Mouse (Mus musculus) forebrain, postnatal 0 days (tissue): ENCODE data around the gene Sel1l3. TPM values are rescaled to one million over a fixed set of nuclear protein-coding genes. Genes with fewer than 3 reads are reported as not detected.

Source experiments
- ATAC-seq: fragments of 200-750 bp; cut with Nextera tagmentation; 2 replicates; pipeline ENCODE4 v1.8.0; 2017; ENCODE audit warnings: mild to moderate bottlenecking, moderate library complexity
- DNase-seq: peaks from one replicate; pipeline ENCODE4 v3.0.0-alpha.2; 2015
- H3K27ac ChIP-seq: fragments of 300-500 bp; sonication (generic); 2 replicates; pipeline ENCODE4 v1.5.1; 2014; ENCODE audit warnings: low read depth, mild to moderate bottlenecking, antibody characterized with exemption, low read length, moderate library complexity, mixed read lengths
- H3K27me3 ChIP-seq: fragments of 300-500 bp; sonication (generic); 2 replicates; pipeline ENCODE4 v1.6.1; 2014; ENCODE audit warnings: mild to moderate bottlenecking, low read length, mixed read lengths; ENCODE audit not compliant: insufficient read depth
- H3K36me3 ChIP-seq: fragments of 300-500 bp; sonication (generic); 2 replicates; pipeline ENCODE4 v1.6.1; 2014; ENCODE audit warnings: mild to moderate bottlenecking, moderate library complexity; ENCODE audit not compliant: insufficient read depth
- H3K4me1 ChIP-seq: fragments of 300-500 bp; sonication (generic); 2 replicates; pipeline ENCODE4 v1.6.1; 2014; ENCODE audit warnings: antibody characterized with exemption; ENCODE audit not compliant: insufficient read depth
- H3K4me2 ChIP-seq: fragments of 300-500 bp; sonication (generic); 2 replicates; pipeline ENCODE4 v1.6.1; 2014; ENCODE audit warnings: low read depth, mild to moderate bottlenecking, moderate library complexity
- H3K4me3 ChIP-seq: fragments of 300-500 bp; sonication (generic); 2 replicates; pipeline ENCODE4 v1.5.1; 2014; ENCODE audit warnings: low read depth, low read length, mixed read lengths
- H3K9ac ChIP-seq: fragments of 300-500 bp; sonication (generic); 2 replicates; pipeline ENCODE4 v1.6.1; 2014; ENCODE audit warnings: mild to moderate bottlenecking
- H3K9me3 ChIP-seq: fragments of 300-500 bp; sonication (generic); 2 replicates; pipeline ENCODE4 v1.6.1; 2016; ENCODE audit warnings: low read length
- CTCF ChIP-seq: sonication (generic); IDR thresholded peaks from 2 replicates; pipeline ENCODE4 v1.5.1; 2016; ENCODE audit warnings: antibody characterized with exemption, control low read depth, low read depth
- WGBS: fragments of 180-500 bp; shearing (Covaris S2); extraction: QIAGEN DNeasy Blood & Tissue Kit; methylation state at CpG from one replicate; pipeline ENCODE4 v1.1.7; 2014; 5-methylcytosine and 5-hydroxymethylcytosine counted together
- polyA plus RNA-seq: library from polyadenylated mRNA; unstranded; fragments of >200 nt; fragmentation: Nextera tagmentation; extraction: Ambion mirVana; gene quantifications from 2 replicates; pipeline ENCODE4 v1.2.1, GENCODE M21; 2015
- total RNA-seq: library from RNA; depleted of rRNA; stranded (reverse); fragments of >200 nt; gene quantifications from 2 replicates; pipeline ENCODE4 v1.2.3, GENCODE M21; 2014

Sel1l3 gene
- total and polyA plus RNA-seq, 2 experiments from 2014 or later = 6.2 to 28.8 TPM

DNA sequence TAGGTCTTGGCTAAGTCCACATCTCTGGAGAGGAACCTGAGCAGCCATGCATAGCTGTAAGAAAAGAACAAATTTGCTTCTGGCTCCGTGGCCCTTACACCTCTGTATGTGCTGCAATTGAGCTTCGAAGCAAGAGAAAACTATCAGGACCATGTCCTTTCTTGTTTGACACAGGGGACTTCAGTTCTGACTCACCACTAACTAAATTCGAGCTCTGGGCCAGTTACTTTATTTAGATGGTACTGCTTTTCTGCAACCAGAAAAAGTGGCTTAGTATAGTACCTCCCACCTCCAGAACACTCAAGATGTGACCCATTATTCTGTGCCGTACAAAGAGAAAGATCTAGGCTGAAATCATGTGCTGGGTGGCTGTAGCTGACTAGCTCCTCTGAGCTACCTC lies 66.3 kb downstream of the Sel1l3 start:
- H3K36me3 ChIP-seq = no peaks in the 10 kb centered on the region; the same call in 1 of the 2 replicates
- no peak overlapping the region for H3K4me2 ChIP-seq
- no peak overlapping the region for H3K27ac ChIP-seq
- H3K27me3 ChIP-seq = no peaks in the 10 kb centered on the region; the same call in 1 of the 2 replicates
- ATAC-seq (no peak), DNase-seq (no peak)
- H3K9me3 ChIP-seq = no peaks in the 10 kb centered on the region
- 0 out of 2 replicates have a peak, but pooled peaks cover 13% of the 10 kb centered on the region for H3K4me1 ChIP-seq
- 90% methylated on average over 4 of the region's 4 CpGs for WGBS
- H3K4me3 ChIP-seq = no peak overlapping the region
- TF ChIP-seq CTCF = no peak
- no peak overlapping the region for H3K9ac ChIP-seq

DNA sequence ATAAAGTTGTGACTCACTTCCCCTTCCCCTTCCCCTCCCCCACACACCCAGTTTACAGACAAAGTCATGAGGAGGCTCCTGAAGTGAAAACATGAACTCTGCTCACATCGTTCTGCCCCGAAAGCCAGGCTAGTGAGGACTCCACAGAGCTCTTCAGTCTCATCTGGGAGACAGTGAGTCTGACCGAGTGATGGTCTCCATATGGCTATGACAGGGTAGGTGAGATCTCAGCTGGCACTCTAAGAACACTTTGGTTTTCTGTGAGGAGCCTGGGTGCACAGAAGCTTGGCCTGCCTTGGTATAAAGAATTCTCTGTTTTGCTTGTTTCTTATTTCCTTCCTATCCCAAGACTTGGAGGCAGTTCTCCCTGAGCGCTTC lies 67.1 kb downstream of the Sel1l3 start:
- H3K4me1 ChIP-seq = 0 out of 2 replicates have a peak, but pooled peaks cover 6% of the 10 kb centered on the region
- DNase-seq (no peak), ATAC-seq (no peak)
- no peaks in the 10 kb centered on the region; the same call in 1 of the 2 replicates for H3K27me3 ChIP-seq
- H3K9ac ChIP-seq = no peak overlapping the region
- no peak overlapping the region for H3K4me3 ChIP-seq
- no peak overlapping the region for H3K27ac ChIP-seq
- 66% methylated on average over 4 of the region's 4 CpGs for WGBS
- no peaks in the 10 kb centered on the region; the same call in 1 of the 2 replicates for H3K36me3 ChIP-seq
- TF ChIP-seq CTCF = no peak
- H3K4me2 ChIP-seq = no peak overlapping the region
- no peaks in the 10 kb centered on the region for H3K9me3 ChIP-seq

DNA sequence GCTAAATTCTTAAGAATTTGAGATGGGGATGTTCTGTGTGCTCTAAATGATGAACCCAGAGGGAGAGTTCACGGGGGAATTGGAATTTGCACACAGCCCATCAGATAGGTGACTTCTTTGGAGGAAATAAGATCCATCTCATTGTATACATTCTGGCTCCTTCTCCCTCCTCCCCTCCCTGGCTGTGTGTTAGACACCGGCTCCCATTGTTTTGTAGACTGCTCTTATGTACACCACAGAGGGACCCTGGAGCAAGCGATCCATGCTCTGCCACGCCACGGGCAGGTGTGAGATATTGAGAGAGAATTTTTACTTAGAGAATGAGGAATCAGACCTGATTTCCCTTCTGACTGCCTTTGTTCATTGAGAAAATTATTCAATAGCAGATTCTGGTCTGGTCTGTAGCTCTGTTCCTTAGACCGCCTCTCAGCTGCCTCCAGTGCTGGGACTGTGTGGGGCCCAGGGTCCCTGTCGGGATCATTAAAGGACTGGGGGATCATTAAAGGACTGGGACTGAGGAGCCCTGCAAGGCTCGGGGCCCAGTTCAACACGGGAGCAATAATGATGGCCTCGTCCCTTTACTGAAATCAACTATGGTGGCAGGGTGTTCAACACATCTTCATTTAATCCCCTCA lies 67.6 kb downstream of the Sel1l3 start:
- no peak overlapping the region for H3K4me2 ChIP-seq
- no peak overlapping the region for H3K9ac ChIP-seq
- 27% methylated on average over 10 of the region's 10 CpGs for WGBS
- no peak for ATAC-seq
- no peak for DNase-seq
- H3K4me1 ChIP-seq = 0 out of 2 replicates have a peak, but pooled peaks cover 5% of the 10 kb centered on the region
- H3K27me3 ChIP-seq = no peaks in the 10 kb centered on the region; the same call in 1 of the 2 replicates
- H3K9me3 ChIP-seq = no peaks in the 10 kb centered on the region
- H3K4me3 ChIP-seq = no peak overlapping the region
- no peaks in the 10 kb centered on the region; the same call in 1 of the 2 replicates for H3K36me3 ChIP-seq
- H3K27ac ChIP-seq = no peak overlapping the region
- TF ChIP-seq CTCF = no peak

DNA sequence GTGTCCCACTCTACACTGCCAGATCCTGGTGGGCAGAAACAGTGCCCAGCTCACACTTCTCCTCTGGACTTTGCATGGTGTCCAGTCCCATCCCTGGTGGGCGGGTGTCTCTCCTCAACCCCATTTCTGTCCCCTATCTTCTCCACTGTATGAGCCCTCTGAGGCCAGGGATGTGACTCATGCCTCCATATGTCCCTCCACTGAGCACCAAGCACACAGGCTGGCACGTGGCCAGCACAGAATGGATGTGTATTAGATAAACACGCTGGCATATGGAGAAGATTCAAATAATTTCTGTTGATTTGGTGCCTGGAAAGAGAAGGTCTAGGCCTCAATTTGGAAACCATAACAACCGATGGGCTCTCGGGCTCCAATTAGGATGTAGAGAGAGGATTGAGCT lies 71.1 kb downstream of the Sel1l3 start:
- ATAC-seq (no peak), DNase-seq (no peak)
- Histone ChIP-seq H3K9ac (no peak overlapping the region), H3K9me3 (no peaks in the 10 kb centered on the region), H3K4me2 (no peak overlapping the region), H3K27ac (no peak overlapping the region), H3K27me3 (no peaks in the 10 kb centered on the region), H3K4me1 (no peaks in the 10 kb centered on the region), H3K36me3 (no peaks in the 10 kb centered on the region; the same call in 1 of the 2 replicates), H3K4me3 (no peak overlapping the region)
- no peak for TF ChIP-seq CTCF
- 69% methylated on average over 5 of the region's 5 CpGs for WGBS

DNA sequence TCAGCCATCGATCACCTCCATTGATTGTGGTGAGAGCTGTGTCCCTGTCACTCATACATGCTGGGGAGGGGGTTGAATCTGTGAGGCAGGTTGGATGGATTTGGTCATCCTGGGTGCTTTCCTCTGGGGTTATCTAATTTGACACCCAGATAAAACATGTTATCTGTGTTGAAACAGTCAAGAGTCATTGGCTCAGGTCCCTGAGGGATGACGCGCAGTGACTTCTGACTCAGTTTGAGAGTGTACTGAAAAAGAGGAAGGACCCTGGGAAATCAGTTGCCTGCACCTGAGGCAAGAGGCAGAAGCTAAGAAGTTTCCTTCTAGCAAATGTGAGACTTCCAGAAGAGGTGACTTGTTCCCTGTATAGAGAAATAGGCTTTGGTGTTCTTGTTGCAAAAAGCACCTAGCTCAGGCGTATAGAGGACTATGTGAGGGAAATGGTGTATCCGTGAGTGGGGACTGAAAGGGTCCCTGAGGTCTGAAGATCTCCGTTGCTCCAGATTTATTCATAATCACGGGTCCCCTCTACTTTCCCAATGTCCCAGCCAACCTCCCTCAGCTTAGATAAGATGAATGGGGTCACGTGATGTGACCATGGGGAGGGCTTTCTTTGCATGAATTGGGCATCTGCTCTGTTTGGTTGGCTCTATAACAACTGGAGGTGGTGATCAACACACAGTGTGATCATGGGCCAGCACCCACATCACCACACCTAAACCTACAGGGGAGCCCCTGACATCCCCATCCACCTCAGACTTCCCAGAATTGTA lies 73.4 kb downstream of the Sel1l3 start:
- Histone ChIP-seq H3K4me3 (no peak overlapping the region), H3K27me3 (no peaks in the 10 kb centered on the region), H3K9me3 (no peaks in the 10 kb centered on the region), H3K9ac (no peak overlapping the region), H3K4me2 (no peak overlapping the region), H3K27ac (no peak overlapping the region), H3K36me3 (no peaks in the 10 kb centered on the region; the same call in 1 of the 2 replicates), H3K4me1 (no peaks in the 10 kb centered on the region)
- DNase-seq (no peak), ATAC-seq (no peak)
- WGBS = 93% methylated on average over 8 of the region's 8 CpGs
- no peak for TF ChIP-seq CTCF

DNA sequence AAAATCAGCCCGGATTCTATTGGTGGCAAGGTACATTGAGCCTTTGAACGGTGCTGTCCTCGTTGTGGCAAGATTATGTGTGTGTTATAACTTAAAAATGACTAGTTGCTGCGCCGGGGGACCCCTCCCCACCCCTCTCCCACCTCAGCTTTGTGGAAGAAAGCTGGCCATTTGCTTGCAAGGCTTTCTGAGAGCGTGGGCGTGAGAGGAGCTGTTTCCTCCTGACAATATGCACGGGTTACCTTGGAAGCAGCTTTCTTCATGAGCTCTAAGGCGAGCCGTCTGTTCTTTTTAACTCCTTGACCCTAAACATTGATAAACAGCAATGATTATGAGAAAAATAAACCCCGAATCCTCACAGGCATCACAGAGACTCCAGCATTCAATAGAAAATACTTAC lies 74.2 kb downstream of the Sel1l3 start:
- no peaks in the 10 kb centered on the region for H3K27me3 ChIP-seq
- H3K9me3 ChIP-seq = no peaks in the 10 kb centered on the region
- no peaks in the 10 kb centered on the region; the same call in 1 of the 2 replicates for H3K36me3 ChIP-seq
- no peak overlapping the region for H3K9ac ChIP-seq
- no peak for TF ChIP-seq CTCF
- no peak overlapping the region for H3K27ac ChIP-seq
- H3K4me3 ChIP-seq = no peak overlapping the region
- DNase-seq (no peak), ATAC-seq (peak; percentile 19; the same call in 1 of the 2 replicates)
- H3K4me1 ChIP-seq = no peaks in the 10 kb centered on the region
- no peak overlapping the region for H3K4me2 ChIP-seq
- WGBS = 9% methylated on average over 11 of the region's 11 CpGs

DNA sequence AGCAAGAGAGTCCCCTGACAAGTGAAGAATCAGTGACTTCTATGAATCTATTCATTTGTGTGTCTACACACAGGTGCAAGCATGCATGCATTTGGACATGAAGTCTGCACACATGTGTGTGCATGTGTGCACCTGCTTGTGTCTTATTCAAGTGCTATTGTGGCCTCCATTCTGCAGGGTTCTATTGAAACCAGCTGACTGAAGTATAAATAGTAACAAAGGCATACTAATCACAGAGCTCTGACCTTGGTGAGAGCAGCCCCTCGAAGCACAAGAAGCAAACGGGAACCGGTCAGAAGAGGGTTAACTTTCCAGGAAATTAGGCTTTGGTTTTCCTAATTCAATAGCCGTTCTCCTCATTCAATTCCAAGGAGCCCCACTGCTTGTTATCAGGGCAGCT lies 74.6 kb downstream of the Sel1l3 start:
- no peak for TF ChIP-seq CTCF
- Histone ChIP-seq H3K9ac (no peak overlapping the region), H3K4me1 (no peaks in the 10 kb centered on the region), H3K27me3 (no peaks in the 10 kb centered on the region), H3K4me3 (no peak overlapping the region), H3K4me2 (no peak overlapping the region), H3K36me3 (no peaks in the 10 kb centered on the region; the same call in 1 of the 2 replicates), H3K9me3 (no peaks in the 10 kb centered on the region), H3K27ac (no peak overlapping the region)
- no peak for DNase-seq
- peak; percentile 21; the same call in 1 of the 2 replicates for ATAC-seq
- WGBS = 3% methylated on average over 4 of the region's 4 CpGs
